ENCODE assay signal across 8 mouse cellular contexts in the genomic region with DNA sequence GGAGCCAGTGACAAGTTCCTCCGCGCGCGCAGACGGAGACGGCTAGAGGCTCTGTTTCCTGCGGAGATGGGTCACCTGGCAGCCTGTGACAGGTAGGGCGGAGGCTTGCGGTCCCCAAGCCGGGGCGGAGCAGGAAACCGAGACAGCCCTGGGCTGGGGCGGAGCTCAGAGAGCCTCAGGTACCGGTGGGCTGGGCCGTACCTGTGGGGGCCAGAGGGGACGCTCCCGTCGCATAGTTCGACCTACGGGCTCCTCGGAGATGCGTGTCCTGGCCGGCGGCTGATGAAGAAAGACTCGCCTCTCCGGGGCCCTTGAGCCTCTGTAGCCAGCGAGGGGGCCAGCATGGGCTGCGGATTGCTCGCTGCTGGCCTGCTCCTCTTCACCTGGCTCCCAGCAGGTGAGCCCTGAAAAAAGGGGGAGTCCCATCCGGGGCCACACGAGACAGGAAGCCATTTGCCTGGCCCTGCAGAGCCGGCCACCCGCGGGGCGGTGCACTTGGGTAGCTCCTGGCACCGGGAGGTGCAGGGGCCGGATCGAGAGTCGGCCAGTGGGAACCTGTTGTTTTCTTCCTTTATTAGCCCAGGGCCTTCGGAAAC. TPM values are rescaled to one million over a fixed set of nuclear protein-coding genes. Genes with fewer than 3 reads are reported as not detected.
DNase-seq lines count a peak whose midpoint lies in the region; ATAC-seq and TF ChIP-seq lines count a peak whose summit lies in the region.

A gene (plus strand): TSS at position 161 of the 596 bp plus-strand sequence.

- no peak for TF ChIP-seq EP300 in liver, embryonic 14.5 days (IDR thresholded peaks at IDR 0.05; ENCODE audit: low read depth)

- 3% methylated on average over 37 of the region's 40 CpGs for WGBS in hindbrain, postnatal 0 days
- WGBS in liver, embryonic 14.5 days (ENCODE audit: insufficient replicate concordance): 4% methylated on average over 39 of the region's 40 CpGs
- 2% methylated on average over 38 of the region's 40 CpGs for WGBS in neural tube, embryonic 11.5 days

- ATAC-seq in activated CD4-positive, CD25-positive, alpha-beta regulatory T cell, adult 4 months: peak; percentile 100
- ATAC-seq in hindbrain, postnatal 0 days: peak; percentile 68; the same call in 1 of the 2 replicates
- ATAC-seq in liver, embryonic 14.5 days (ENCODE audit: insufficient read depth): no peak
- ATAC-seq in neural tube, embryonic 11.5 days (ENCODE audit: insufficient read depth, low FRiP score, low TSS enrichment): 0 out of 2 replicates have a peak, but pooled peaks have one; percentile 20
- ATAC-seq in erythroblast, adult 5-6 weeks (replicated peaks; ENCODE audit: low FRiP score, poor library complexity, severe bottlenecking): no peak

- peak within 1 kb of the TSS; percentile 51 for H3K9ac ChIP-seq in hindbrain, postnatal 0 days (replicated peaks; ENCODE audit: low read length)
- no peak within 1 kb of the TSS for H3K9ac ChIP-seq in liver, embryonic 14.5 days (replicated peaks)
- H3K9ac ChIP-seq in neural tube, embryonic 11.5 days (ENCODE audit: low read length): peak within 1 kb of the TSS; percentile 22; the same call in 1 of the 2 replicates

- H3K27ac ChIP-seq in hindbrain, postnatal 0 days: no peak within 1 kb of the TSS
- no peak within 1 kb of the TSS for H3K27ac ChIP-seq in liver, embryonic 14.5 days
- H3K27ac ChIP-seq in neural tube, embryonic 11.5 days (ENCODE audit: low read depth, low read length): no peak within 1 kb of the TSS

- H3K27me3 ChIP-seq in hindbrain, postnatal 0 days (ENCODE audit: insufficient read depth, low read length): no peaks in the 10 kb centered on the region
- peaks cover 13% of the 10 kb centered on the region for H3K27me3 ChIP-seq in liver, embryonic 14.5 days (ENCODE audit: control insufficient read depth, insufficient read depth, low read length)
- peaks cover 14% of the 10 kb centered on the region for H3K27me3 ChIP-seq in neural tube, embryonic 11.5 days (ENCODE audit: control insufficient read depth, insufficient read depth, low read length)

- no peak for TF ChIP-seq CTCF in hindbrain, postnatal 0 days (IDR thresholded peaks at IDR 0.05; ENCODE audit: low read depth)
- TF ChIP-seq CTCF in liver, embryonic 14.5 days (IDR thresholded peaks at IDR 0.05; ENCODE audit: low read depth): no peak

- no peaks in the 10 kb centered on the region for H3K9me3 ChIP-seq in hindbrain, postnatal 0 days (ENCODE audit: low read length)
- no peaks in the 10 kb centered on the region for H3K9me3 ChIP-seq in liver, embryonic 14.5 days (ENCODE audit: control insufficient read depth, low read length)
- H3K9me3 ChIP-seq in neural tube, embryonic 11.5 days (ENCODE audit: control insufficient read depth, low read length): no peaks in the 10 kb centered on the region

- H3K4me2 ChIP-seq in hindbrain, postnatal 0 days (ENCODE audit: low read depth, low read length): peak within 1 kb of the TSS; percentile 87
- H3K4me2 ChIP-seq in liver, embryonic 14.5 days (ENCODE audit: low read depth): peak within 1 kb of the TSS; percentile 44
- peak within 1 kb of the TSS; percentile 63 for H3K4me2 ChIP-seq in neural tube, embryonic 11.5 days (ENCODE audit: low read depth)

- peak; percentile 8 for DNase-seq in embryo, embryonic 10.5 days (ENCODE audit: low spot score)
- DNase-seq in embryo, embryonic 10 days (ENCODE audit: low spot score): no peak
- DNase-seq in hindbrain, postnatal 0 days (ENCODE audit: low spot score): no peak
- no peak for DNase-seq in liver, embryonic 14.5 days (ENCODE audit: low read depth in 3 of 3, low spot score in 3 of 3)
- no peak for DNase-seq in neural tube, embryonic 11.5 days (ENCODE audit: low spot score)
- no peak for DNase-seq in frontal cortex, postnatal 36 days (ENCODE audit: low spot score in 2 of 2)

- H3K4me3 ChIP-seq in hindbrain, postnatal 0 days (ENCODE audit: low read length): peak within 1 kb of the TSS; percentile 49
- 0 out of 4 replicates have a peak within 1 kb of the TSS, but pooled peaks of 1 of the 2 experiments have one; percentile 26 for H3K4me3 ChIP-seq in liver, embryonic 14.5 days (ENCODE audit: insufficient read depth in 1 of 2, low read depth in 2 of 2, low read length in 2 of 2)
- peak within 1 kb of the TSS; percentile 32 for H3K4me3 ChIP-seq in neural tube, embryonic 11.5 days (ENCODE audit: low read depth, low read length)

- no peaks in the 10 kb centered on the region for H3K36me3 ChIP-seq in hindbrain, postnatal 0 days (ENCODE audit: insufficient read depth, low read length)
- H3K36me3 ChIP-seq in liver, embryonic 14.5 days (replicated peaks; ENCODE audit: control insufficient read depth, insufficient read depth, low read depth): no peaks in the 10 kb centered on the region
- H3K36me3 ChIP-seq in neural tube, embryonic 11.5 days (ENCODE audit: control insufficient read depth, insufficient read depth, low read length): no peaks in the 10 kb centered on the region

- H3K4me1 ChIP-seq in hindbrain, postnatal 0 days (ENCODE audit: insufficient read depth, low read length): peaks cover 6% of the 10 kb centered on the region; the same call in 1 of the 2 replicates
- no peaks in the 10 kb centered on the region for H3K4me1 ChIP-seq in liver, embryonic 14.5 days (replicated peaks; ENCODE audit: control insufficient read depth in 2 of 2, insufficient read depth in 2 of 2, low read length in 1 of 2)
- H3K4me1 ChIP-seq in neural tube, embryonic 11.5 days (ENCODE audit: control insufficient read depth, insufficient read depth, low read length): 0 out of 2 replicates have a peak, but pooled peaks cover 3% of the 10 kb centered on the region

RNA-seq across cellular contexts. Expression of the gene that starts here (rescaled TPM):
- 1 to 10 TPM; 6.1 to 7.3 TPM for polyA plus RNA-seq in activated CD4-positive, CD25-positive, alpha-beta regulatory T cell, adult 4 months (2017; shearing (Covaris generic))
- 1.1 and 1.8 TPM in 2 replicates for total RNA-seq in hindbrain, postnatal 0 days (2014; rRNA removed)
- 0.81 and 1.2 TPM in 2 replicates for polyA plus RNA-seq in hindbrain, postnatal 0 days (2015; fragmentation: Nextera tagmentation; extraction: Ambion mirVana)
- 0.03 and 0.04 TPM in 2 replicates for polyA plus RNA-seq in liver, embryonic 14.5 days (2012; rRNA removed)
- polyA plus RNA-seq in liver, embryonic 14.5 days (2014; fragmentation: Nextera tagmentation; extraction: Ambion mirVana): 0.05 and 0.08 TPM in 2 replicates
- polyA plus RNA-seq in neural tube, embryonic 11.5 days (2014; fragmentation: Nextera tagmentation; extraction: Ambion mirVana): 0.11 TPM in 1 of 2 replicates, not detected in the other
- not detected in 2 replicates for total RNA-seq in erythroblast, adult 5-6 weeks (2015; ENCODE audit: low replicate concordance)
- not detected in 2 replicates for total RNA-seq in erythroblast, adult 5-6 weeks (2017; ENCODE audit: low replicate concordance)

Comparison
In these comparisons a context has a peak if more than half of its experiments do, and no peak if none do; other contexts are left out.
1. Peak in ATAC-seq, H3K4me3 ChIP-seq, H3K9ac ChIP-seq and H3K4me2 ChIP-seq in neural tube, embryonic 11.5 days; RNA of the gene not detected or under 1 TPM.
2. ATAC-seq: peak in activated CD4-positive, CD25-positive, alpha-beta regulatory T cell, adult 4 months (single experiment) and hindbrain, postnatal 0 days (single experiment); none in liver, embryonic 14.5 days (single experiment) and erythroblast, adult 5-6 weeks (single experiment).
3. Peak in every context shown above with its lines, with median percentiles within 50 percentile points of each other: H3K4me2 ChIP-seq.